Mouse (Mus musculus) mouse embryonic stem cell (cell line): ENCODE data around the gene Gm21834.

Source experiments
- in situ Hi-C, 2 experiments: fragments of 300-500 bp; cut with MboI; formaldehyde crosslinking; loops; 1 replicate in 1 of 2; 3 replicates in 1 of 2; pipeline ENCODE4 v1.14.3; 2019 to 2020; ENCODE audit warnings: low sequenced_read_pairs in 2 of 2, low pct_unique_long_range_greater_than_20kb in 1 of 2, mixed read lengths in 1 of 2; ENCODE audit not compliant: unreplicated experiment in 1 of 2

Gene Gm21834

GRCm38 (mm10) chr17:57742119-57742518 is at the start of gene Gm21834:
Gene Gm21834 (minus strand): TSS chr17:57742219.
- in situ Hi-C loops = no loop called here

- in situ Hi-C loops = no loop called here
These were observed 46.3 kb upstream of the Gm21834 start for GRCm38 (mm10) chr17:57788161-57788799.

DNA sequence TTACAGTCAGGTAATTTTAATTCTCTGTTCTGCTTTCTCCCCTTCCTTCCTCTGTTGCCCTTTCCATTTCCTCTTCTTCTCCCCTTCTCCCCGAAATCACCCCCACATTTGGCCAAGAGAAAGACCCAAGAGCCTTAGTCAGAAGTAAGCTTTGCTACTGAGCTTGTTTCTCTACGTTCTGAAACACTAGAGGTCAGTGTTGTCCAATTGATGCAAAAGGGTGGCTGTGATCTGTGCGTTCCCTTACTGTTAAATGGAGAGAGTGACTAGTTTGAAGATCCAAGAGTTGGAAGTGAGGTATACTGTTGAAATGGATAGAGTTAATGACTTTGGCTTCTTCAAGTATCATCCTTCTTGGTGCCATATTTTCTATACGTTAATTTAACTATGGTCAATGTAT is 28.9 kb upstream of the Gm21834 start:
- in situ Hi-C loops = no loop called here

DNA sequence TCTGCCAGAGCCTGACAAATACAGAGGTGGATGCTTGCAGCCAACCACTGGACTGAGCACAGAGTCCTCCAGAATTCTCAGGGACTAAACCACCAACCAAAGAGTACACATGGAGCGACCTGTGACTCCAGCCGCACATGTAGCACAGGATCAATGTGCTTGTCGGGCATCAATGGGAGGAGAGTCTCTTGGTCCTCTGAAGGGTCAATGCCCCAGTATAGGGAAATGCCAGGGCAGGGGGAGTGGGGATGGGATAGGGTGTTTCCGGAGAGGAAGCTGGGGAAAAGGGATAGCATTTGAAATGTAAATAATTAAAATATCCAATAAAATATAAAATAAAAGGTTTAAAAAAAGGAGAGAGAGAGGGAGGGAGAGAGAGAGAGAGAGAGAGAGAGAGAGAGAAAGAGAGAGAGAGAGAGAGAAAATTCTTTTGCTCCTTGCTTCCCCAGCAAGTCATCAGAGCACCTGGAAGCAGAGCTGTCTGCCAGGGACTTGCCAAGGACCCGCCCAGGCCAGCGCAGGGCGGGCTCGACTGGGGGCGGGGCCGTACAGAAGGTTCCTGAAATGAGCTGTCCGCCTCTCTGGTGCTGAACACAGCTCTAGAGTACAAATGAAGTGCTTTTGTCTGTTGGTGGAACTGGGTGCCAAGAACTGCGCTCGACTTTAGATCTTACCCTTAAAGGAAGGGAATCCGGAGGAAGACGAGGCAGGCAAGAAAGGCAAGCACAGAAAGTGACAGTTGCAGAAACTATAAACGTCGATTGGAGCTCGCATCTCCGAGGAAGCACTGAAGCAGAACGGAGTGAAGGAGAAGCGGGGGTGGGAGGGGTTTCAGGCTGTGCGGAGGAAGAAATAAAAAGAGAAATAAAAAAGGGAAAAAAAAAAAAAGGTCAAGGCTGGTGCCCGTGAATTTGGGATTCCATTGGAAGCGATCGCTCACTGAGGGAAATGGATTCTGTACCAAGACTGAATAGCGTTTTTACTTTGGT is 26.9 kb upstream of the Gm21834 start, which contains the start of gene Cntnap5c:
TSS of gene Cntnap5c (plus strand) at position 949 of the 989 bp plus-strand sequence.
- in situ Hi-C loops = no loop called here

GRCm38 (mm10) chr17:57767306-57767705 is 25.3 kb upstream of the Gm21834 start:
- in situ Hi-C loops = no loop called here

- in situ Hi-C loops = no loop called here
These were observed 16.0 kb upstream of the Gm21834 start for GRCm38 (mm10) chr17:57758033-57758432.

DNA sequence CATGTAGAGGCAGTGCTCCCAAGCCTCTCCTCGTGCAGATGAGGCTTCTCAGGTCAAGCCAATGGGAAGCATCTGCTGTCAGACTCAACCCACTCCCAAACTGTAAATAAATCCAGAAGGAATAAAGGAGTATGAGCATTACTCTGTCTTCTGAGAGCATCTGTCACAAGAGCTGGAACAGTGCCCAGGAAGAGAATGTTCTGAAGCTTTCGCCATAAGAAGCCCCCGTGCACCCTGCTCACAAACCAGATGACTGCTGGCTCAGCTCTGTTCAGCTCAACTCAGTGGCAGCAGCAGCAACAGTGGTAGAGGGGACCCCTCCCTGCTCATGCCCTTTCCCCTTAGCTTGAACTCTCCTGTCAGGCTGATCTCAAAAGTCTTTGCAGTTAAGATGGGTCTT is 47.2 kb downstream of the Gm21834 start:
- in situ Hi-C loops = no loop called here
